Mouse (Mus musculus): ENCODE measurements around the gene Hmgcs2. TPM values are rescaled to one million over a fixed set of nuclear protein-coding genes. Genes with fewer than 3 reads are reported as not detected.
A peak's percentile ranks its signal among the peaks of the same experiment; 100 is the strongest.

Gene Hmgcs2
- polyA plus RNA-seq, 1 experiment from 2014 or later, result 8.7 TPM

- H3K36me3 ChIP-seq, result no peaks in the 10 kb centered on the region
- H3K4me2 ChIP-seq, result peak overlapping the region; percentile 44
- 0 out of 2 replicates have a peak overlapping the region, but pooled peaks have one; percentile 27 for H3K27ac ChIP-seq
- no peaks in the 10 kb centered on the region for H3K27me3 ChIP-seq
- H3K4me1 ChIP-seq (replicated peaks), result peaks cover 20% of the 10 kb centered on the region
- 32% methylated on average over 12 of the region's 12 CpGs for WGBS
- H3K9me3 ChIP-seq (replicated peaks), result no peaks in the 10 kb centered on the region
- 0 out of 2 replicates have a peak, but pooled peaks have one; percentile 51 for ATAC-seq (replicated peaks; ENCODE audit: insufficient number of reproducible peaks, insufficient read depth, low FRiP score, low read depth)
- H3K9ac ChIP-seq, result no peak overlapping the region
- peak overlapping the region; percentile 26 for H3K4me3 ChIP-seq
Measured at GRCm38 (mm10) chr3:98280933-98281678, 871 bp downstream of the Hmgcs2 start.

- Histone ChIP-seq H3K4me1 (replicated peaks) (peaks cover 20% of the 10 kb centered on the region), H3K36me3 (no peaks in the 10 kb centered on the region), H3K4me2 (no peak overlapping the region), H3K27ac (no peak overlapping the region), H3K9ac (no peak overlapping the region), H3K4me3 (no peak overlapping the region), H3K9me3 (replicated peaks) (no peaks in the 10 kb centered on the region), H3K27me3 (no peaks in the 10 kb centered on the region)
- 85% methylated on average over 8 of the region's 8 CpGs for WGBS
- ATAC-seq (replicated peaks; ENCODE audit: insufficient number of reproducible peaks, insufficient read depth, low FRiP score, low read depth), result no peak
Measured at GRCm38 (mm10) chr3:98282422-98282821, 2.2 kb downstream of the Hmgcs2 start.

- no peak for ATAC-seq (replicated peaks; ENCODE audit: insufficient number of reproducible peaks, insufficient read depth, low FRiP score, low read depth)
- H3K4me1 ChIP-seq (replicated peaks), result peaks cover 20% of the 10 kb centered on the region
- no peak overlapping the region for H3K9ac ChIP-seq
- no peak overlapping the region for H3K4me2 ChIP-seq
- WGBS, result 77% methylated on average over 5 of the region's 5 CpGs
- no peaks in the 10 kb centered on the region for H3K27me3 ChIP-seq
- no peaks in the 10 kb centered on the region for H3K9me3 ChIP-seq (replicated peaks)
- no peak overlapping the region for H3K4me3 ChIP-seq
- no peak overlapping the region for H3K27ac ChIP-seq
- no peaks in the 10 kb centered on the region for H3K36me3 ChIP-seq
Measured at GRCm38 (mm10) chr3:98283205-98283604, 3.0 kb downstream of the Hmgcs2 start.

GRCm38 (mm10) chr3:98291044-98291443, 10.8 kb downstream of the Hmgcs2 start:
- 80% methylated on average over 9 of the region's 9 CpGs for WGBS
- Histone ChIP-seq H3K36me3 (no peaks in the 10 kb centered on the region), H3K9ac (no peak overlapping the region), H3K4me2 (no peak overlapping the region), H3K27ac (no peak overlapping the region), H3K9me3 (replicated peaks) (no peaks in the 10 kb centered on the region), H3K4me1 (replicated peaks) (no peaks in the 10 kb centered on the region), H3K4me3 (no peak overlapping the region), H3K27me3 (no peaks in the 10 kb centered on the region)
- no peak for ATAC-seq (replicated peaks; ENCODE audit: insufficient number of reproducible peaks, insufficient read depth, low FRiP score, low read depth)

- H3K4me2 ChIP-seq, result no peak overlapping the region
- H3K36me3 ChIP-seq, result no peaks in the 10 kb centered on the region
- 65% methylated on average over 10 of the region's 10 CpGs for WGBS
- ATAC-seq (replicated peaks; ENCODE audit: insufficient number of reproducible peaks, insufficient read depth, low FRiP score, low read depth), result no peak
- H3K4me1 ChIP-seq (replicated peaks), result no peaks in the 10 kb centered on the region
- no peaks in the 10 kb centered on the region for H3K27me3 ChIP-seq
- no peak overlapping the region for H3K27ac ChIP-seq
- no peaks in the 10 kb centered on the region for H3K9me3 ChIP-seq (replicated peaks)
- no peak overlapping the region for H3K9ac ChIP-seq
- H3K4me3 ChIP-seq, result no peak overlapping the region
Measured at GRCm38 (mm10) chr3:98295965-98296364, 15.7 kb downstream of the Hmgcs2 start.

GRCm38 (mm10) chr3:98299391-98300100, 19.3 kb downstream of the Hmgcs2 start:
- Histone ChIP-seq H3K4me2 (no peak overlapping the region), H3K9ac (no peak overlapping the region), H3K4me1 (replicated peaks) (no peaks in the 10 kb centered on the region), H3K9me3 (replicated peaks) (no peaks in the 10 kb centered on the region), H3K27me3 (no peaks in the 10 kb centered on the region), H3K4me3 (no peak overlapping the region), H3K36me3 (no peaks in the 10 kb centered on the region), H3K27ac (no peak overlapping the region)
- WGBS, result 94% methylated on average over 1 of the region's 1 CpGs
- no peak for ATAC-seq (replicated peaks; ENCODE audit: insufficient number of reproducible peaks, insufficient read depth, low FRiP score, low read depth)

- no peak for ATAC-seq (replicated peaks; ENCODE audit: insufficient number of reproducible peaks, insufficient read depth, low FRiP score, low read depth)
- WGBS, result 85% methylated on average over 4 of the region's 4 CpGs
Measured at GRCm38 (mm10) chr3:98300266-98300665, 20.0 kb downstream of the Hmgcs2 start.

GRCm38 (mm10) chr3:98301761-98302160, 21.5 kb downstream of the Hmgcs2 start:
- Histone ChIP-seq H3K9ac (no peak overlapping the region), H3K27ac (no peak overlapping the region), H3K9me3 (replicated peaks) (no peaks in the 10 kb centered on the region), H3K36me3 (no peaks in the 10 kb centered on the region), H3K4me1 (replicated peaks) (no peaks in the 10 kb centered on the region), H3K4me3 (no peak overlapping the region), H3K27me3 (no peaks in the 10 kb centered on the region), H3K4me2 (no peak overlapping the region)
- 83% methylated on average over 3 of the region's 3 CpGs for WGBS
- ATAC-seq (replicated peaks; ENCODE audit: insufficient number of reproducible peaks, insufficient read depth, low FRiP score, low read depth), result no peak

More at GRCm38 (mm10) chr3:98300266-98300665, 20.0 kb downstream of the Hmgcs2 start:
- Histone ChIP-seq H3K9me3 (replicated peaks) (no peaks in the 10 kb centered on the region), H3K9ac (no peak overlapping the region), H3K36me3 (no peaks in the 10 kb centered on the region), H3K27me3 (no peaks in the 10 kb centered on the region), H3K4me3 (no peak overlapping the region), H3K4me1 (replicated peaks) (no peaks in the 10 kb centered on the region), H3K4me2 (no peak overlapping the region), H3K27ac (no peak overlapping the region)

GRCm38 (mm10) chr3:98308606-98309005, 28.4 kb downstream of the Hmgcs2 start:
- WGBS, result 79% methylated on average over 6 of the region's 6 CpGs
- no peak overlapping the region for H3K4me3 ChIP-seq
- H3K27me3 ChIP-seq, result no peaks in the 10 kb centered on the region
- no peak overlapping the region for H3K9ac ChIP-seq
- H3K4me1 ChIP-seq (replicated peaks), result no peaks in the 10 kb centered on the region
- no peaks in the 10 kb centered on the region for H3K9me3 ChIP-seq (replicated peaks)
- no peaks in the 10 kb centered on the region for H3K36me3 ChIP-seq
- no peak overlapping the region for H3K27ac ChIP-seq
- no peak for ATAC-seq (replicated peaks; ENCODE audit: insufficient number of reproducible peaks, insufficient read depth, low FRiP score, low read depth)
- H3K4me2 ChIP-seq, result no peak overlapping the region

GRCm38 (mm10) chr3:98310456-98310855, 30.2 kb downstream of the Hmgcs2 start:
- no peak overlapping the region for H3K4me2 ChIP-seq
- H3K9ac ChIP-seq, result no peak overlapping the region
- no peaks in the 10 kb centered on the region for H3K4me1 ChIP-seq (replicated peaks)
- no peaks in the 10 kb centered on the region for H3K9me3 ChIP-seq (replicated peaks)
- H3K27ac ChIP-seq, result no peak overlapping the region
- 75% methylated on average over 1 of the region's 1 CpGs for WGBS
- H3K36me3 ChIP-seq, result no peaks in the 10 kb centered on the region
- H3K27me3 ChIP-seq, result no peaks in the 10 kb centered on the region
- no peak for ATAC-seq (replicated peaks; ENCODE audit: insufficient number of reproducible peaks, insufficient read depth, low FRiP score, low read depth)
- no peak overlapping the region for H3K4me3 ChIP-seq

- no peaks in the 10 kb centered on the region for H3K27me3 ChIP-seq
- 30% methylated on average over 7 of the region's 7 CpGs for WGBS
- H3K4me1 ChIP-seq (replicated peaks), result no peaks in the 10 kb centered on the region
- no peak overlapping the region for H3K9ac ChIP-seq
- H3K4me3 ChIP-seq, result no peak overlapping the region
- H3K27ac ChIP-seq, result no peak overlapping the region
- no peaks in the 10 kb centered on the region for H3K9me3 ChIP-seq (replicated peaks)
- no peak overlapping the region for H3K4me2 ChIP-seq
- peak; percentile 54; the same call in 1 of the 2 replicates for ATAC-seq (replicated peaks; ENCODE audit: insufficient number of reproducible peaks, insufficient read depth, low FRiP score, low read depth)
- H3K36me3 ChIP-seq, result no peaks in the 10 kb centered on the region
Measured at GRCm38 (mm10) chr3:98312867-98313266, 32.6 kb downstream of the Hmgcs2 start.
